Mouse (Mus musculus) C2C12 (cell line): Measurements from ENCODE around the gene Rbm12. TPM values are rescaled to one million over a fixed set of nuclear protein-coding genes. Genes with fewer than 3 reads are reported as not detected.
A peak's percentile ranks its signal among the peaks of the same experiment; 100 is the strongest.

Source experiments
- H3K27me3 ChIP-seq: one replicate; pipeline ENCODE4 v1.6.1; 2011; ENCODE audit not compliant: control insufficient read depth, insufficient read depth, insufficient read length
- H3K36me3 ChIP-seq: one replicate; pipeline ENCODE4 v1.6.1; 2011; ENCODE audit not compliant: control insufficient read depth, insufficient read depth
- H3K4me3 ChIP-seq: one replicate; pipeline ENCODE4 v1.5.1; 2011; ENCODE audit warnings: mild to moderate bottlenecking, control low read depth; ENCODE audit not compliant: poor library complexity, insufficient read depth, severe bottlenecking
- H3K79me2 ChIP-seq: one replicate; pipeline ENCODE4 v1.6.1; 2011; ENCODE audit not compliant: control insufficient read depth, insufficient read depth
- H3K79me3 ChIP-seq: one replicate; pipeline ENCODE4 v1.6.1; 2011; ENCODE audit warnings: low read depth, control low read depth
- H3ac ChIP-seq: one replicate; pipeline ENCODE3; 2011; ENCODE audit warnings: low read depth; ENCODE audit not compliant: control insufficient read depth, insufficient read length
- CEBPB ChIP-seq: IDR thresholded peaks from one replicate; pipeline ENCODE4 v1.6.1; 2011; ENCODE audit warnings: low read depth, mild to moderate bottlenecking, control low read depth, moderate library complexity
- CTCF ChIP-seq: IDR thresholded peaks from one replicate; pipeline ENCODE4 v1.5.1; 2011; ENCODE audit not compliant: control insufficient read depth, insufficient read depth, insufficient read length
- FOSL1 ChIP-seq: IDR thresholded peaks from one replicate; pipeline ENCODE4 v1.8.0; 2011; ENCODE audit warnings: mild to moderate bottlenecking, low read length; ENCODE audit not compliant: poor library complexity, insufficient read depth, severe bottlenecking
- MAX ChIP-seq: IDR thresholded peaks from one replicate; pipeline ENCODE4 v1.6.1; 2011; ENCODE audit warnings: mild to moderate bottlenecking, control low read depth
- MYOD1 ChIP-seq: IDR thresholded peaks from one replicate; pipeline ENCODE4 v1.6.1; 2011; ENCODE audit warnings: low read depth; ENCODE audit not compliant: control insufficient read depth, insufficient read length
- MYOG ChIP-seq: IDR thresholded peaks from one replicate; pipeline ENCODE4 v1.6.1; 2011; ENCODE audit not compliant: control insufficient read depth, insufficient read length; ENCODE audit errors: extremely low read depth
- USF1 ChIP-seq: IDR thresholded peaks from one replicate; pipeline ENCODE4 v1.6.1; 2011; ENCODE audit warnings: low read depth, mild to moderate bottlenecking, control low read depth, moderate library complexity
- polyA plus RNA-seq: library from polyadenylated mRNA; unstranded; fragments of >200 nt; fragmentation: generic; extraction: Trizol; gene quantifications from one replicate; pipeline ENCODE4 v1.2.1, GENCODE M21; 2012; ENCODE audit warnings: missing spikeins

Gene Rbm12
- polyA plus RNA-seq, 1 experiment: 6.4 TPM

DNA sequence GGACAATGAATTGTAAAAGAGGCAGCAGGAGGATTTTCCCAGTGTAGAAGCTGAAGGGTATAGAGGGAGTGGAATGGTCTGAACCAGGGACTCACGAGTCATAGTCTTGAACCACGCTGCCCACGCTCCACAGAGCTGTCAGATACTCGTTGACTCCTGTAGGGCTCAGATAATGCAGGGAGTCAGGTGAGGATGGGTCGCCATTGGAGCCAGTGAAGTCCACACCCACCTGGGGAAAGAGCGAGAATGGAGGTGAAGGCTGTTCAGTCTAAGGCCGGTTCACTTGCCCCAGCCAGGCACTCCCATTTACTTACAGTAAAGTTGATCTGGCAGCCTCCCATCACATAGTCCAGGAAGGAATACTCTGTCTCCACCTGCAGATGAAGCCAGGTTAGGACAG, 34.3 kb downstream of the Rbm12 start:
- H3K36me3 ChIP-seq: peaks cover 45% of the 10 kb centered on the region
- no peak overlapping the region for H3K4me3 ChIP-seq
- no peak for TF ChIP-seq CEBPB
- TF ChIP-seq FOSL1: no peak
- no peak for TF ChIP-seq MYOD1
- TF ChIP-seq USF1: no peak
- H3K79me3 ChIP-seq: peaks cover 15% of the 10 kb centered on the region
- peaks cover 35% of the 10 kb centered on the region for H3K79me2 ChIP-seq
- no peak overlapping the region for H3ac ChIP-seq
- H3K27me3 ChIP-seq: no peaks in the 10 kb centered on the region

GRCm38 (mm10) chr2:156073725-156074124, 38.1 kb downstream of the Rbm12 start:
- no peaks in the 10 kb centered on the region for H3K79me2 ChIP-seq
- H3K4me3 ChIP-seq: no peak overlapping the region
- TF ChIP-seq MYOG: no peak
- H3K36me3 ChIP-seq: peaks cover 49% of the 10 kb centered on the region
- no peaks in the 10 kb centered on the region for H3K27me3 ChIP-seq
- no peak overlapping the region for H3ac ChIP-seq
- H3K79me3 ChIP-seq: no peaks in the 10 kb centered on the region

DNA sequence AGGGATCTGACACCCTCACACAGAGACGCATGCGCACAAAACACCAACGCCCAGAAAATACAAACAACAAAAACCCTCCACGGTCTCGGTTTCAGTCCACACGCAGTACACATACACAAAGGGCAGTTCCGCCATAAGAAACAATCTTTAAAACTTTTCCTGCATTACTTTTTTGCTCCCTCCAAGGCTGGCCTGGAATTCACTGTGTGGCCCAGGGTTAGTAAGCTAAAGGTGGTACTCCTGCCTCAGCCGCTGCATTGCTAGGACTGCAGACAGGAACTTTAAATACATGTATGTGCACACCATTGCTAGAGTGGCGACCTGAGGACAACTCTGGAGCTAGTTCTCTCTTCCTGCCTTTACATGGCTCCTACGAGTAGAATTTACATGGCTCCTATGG, 40.5 kb downstream of the Rbm12 start:
- H3K79me2 ChIP-seq: no peaks in the 10 kb centered on the region
- peaks cover 31% of the 10 kb centered on the region for H3K36me3 ChIP-seq
- no peaks in the 10 kb centered on the region for H3K79me3 ChIP-seq

GRCm38 (mm10) chr2:156067916-156068315, 43.9 kb downstream of the Rbm12 start:
- no peak overlapping the region for H3K4me3 ChIP-seq
- no peaks in the 10 kb centered on the region for H3K79me2 ChIP-seq
- H3K79me3 ChIP-seq: no peaks in the 10 kb centered on the region
- H3ac ChIP-seq: no peak overlapping the region
- H3K36me3 ChIP-seq: peaks cover 20% of the 10 kb centered on the region
- TF ChIP-seq MYOD1 (no peak), MAX (no peak), FOSL1 (no peak), USF1 (no peak), MYOG (no peak), CEBPB (no peak), CTCF (no peak)
- H3K27me3 ChIP-seq: no peaks in the 10 kb centered on the region

More for the DNA sequence above, 40.5 kb downstream of the Rbm12 start:
- Histone ChIP-seq H3ac (no peak overlapping the region), H3K27me3 (no peaks in the 10 kb centered on the region), H3K4me3 (no peak overlapping the region)
- no peak for TF ChIP-seq MAX
- TF ChIP-seq CTCF: no peak
- no peak for TF ChIP-seq CEBPB
- no peak for TF ChIP-seq FOSL1
- no peak for TF ChIP-seq USF1
- no peak for TF ChIP-seq MYOD1
- TF ChIP-seq MYOG: no peak

- H3K79me3 ChIP-seq: no peaks in the 10 kb centered on the region
- H3K27me3 ChIP-seq: no peaks in the 10 kb centered on the region
- no peaks in the 10 kb centered on the region for H3K79me2 ChIP-seq
- TF ChIP-seq MAX (no peak), CEBPB (no peak), USF1 (no peak), CTCF (no peak), FOSL1 (no peak), MYOD1 (no peak), MYOG (no peak)
- peaks cover 17% of the 10 kb centered on the region for H3K36me3 ChIP-seq
- H3ac ChIP-seq: peak overlapping the region; percentile 2
- H3K4me3 ChIP-seq: peak overlapping the region; percentile 41
Measured at GRCm38 (mm10) chr2:156066126-156066525, 45.7 kb downstream of the Rbm12 start.

GRCm38 (mm10) chr2:156065099-156066041, 46.4 kb downstream of the Rbm12 start, which contains the start of gene Spag4:
TSS of gene Spag4 (plus strand) at chr2:156065175.
- TF ChIP-seq MYOD1: no peak
- TF ChIP-seq MAX: peak; percentile 72
- Histone ChIP-seq H3K79me2 (no peaks in the 10 kb centered on the region), H3K4me3 (peak within 1 kb of the TSS; percentile 41), H3K27me3 (no peaks in the 10 kb centered on the region), H3K36me3 (peaks cover 17% of the 10 kb centered on the region), H3K79me3 (no peaks in the 10 kb centered on the region), H3ac (peak within 1 kb of the TSS; percentile 45)
